Mouse (Mus musculus) WW6 (cell line): ENCODE measurements around the gene 4930562C15Rik.
"Not testable (repeated sequence)": the region's sequence is repeated elsewhere in the genome, so short reads cannot be mapped to it uniquely, and the experiment has no call there.

Source experiments
- DNase-seq: peaks from one replicate; pipeline ENCODE4 v3.0.0-alpha.2; 2013; ENCODE audit warnings: low read depth, low spot score

Gene 4930562C15Rik

DNA sequence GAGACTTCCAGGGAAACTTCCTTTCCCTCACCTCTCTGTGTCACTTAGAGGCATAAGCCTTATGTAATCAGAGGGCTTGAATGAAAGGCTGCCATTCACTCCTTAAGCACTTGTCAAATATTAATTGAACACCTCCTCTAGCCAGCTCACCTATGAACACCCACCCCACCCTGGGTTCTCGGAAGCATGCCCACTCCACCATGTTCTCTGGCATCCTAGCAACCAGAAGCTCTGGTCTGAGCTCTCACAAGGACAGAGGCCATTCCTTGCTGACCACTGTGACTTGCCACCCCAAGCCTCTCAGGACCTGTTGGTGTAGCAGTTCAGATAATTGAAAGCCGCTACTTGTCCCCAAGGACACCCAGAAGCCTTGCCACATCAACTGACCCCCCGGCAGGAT is at the start of gene 4930562C15Rik:
TSS of gene 4930562C15Rik (plus strand) at position 226 of the 400 bp plus-strand sequence.
- DNase-seq, result no peak

DNA sequence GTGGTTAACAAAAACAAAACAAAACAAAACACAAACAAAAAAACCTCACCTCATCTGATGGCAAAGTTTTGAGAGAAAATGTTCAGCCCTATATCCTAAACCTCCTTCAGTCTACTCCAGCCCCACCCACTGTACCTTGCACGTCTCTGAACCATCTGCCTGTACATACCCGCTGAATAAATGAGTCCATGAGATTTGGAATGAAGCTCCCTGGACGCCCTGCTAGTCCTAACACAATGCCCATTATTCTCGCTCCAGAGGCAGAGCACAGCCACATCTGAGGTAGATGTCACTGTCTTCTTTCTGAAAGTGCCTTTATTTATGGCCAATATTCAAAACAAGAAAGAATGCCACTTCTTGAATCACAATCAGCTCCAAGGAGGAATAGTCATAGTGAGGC is 49.5 kb upstream of the 4930562C15Rik start:
- DNase-seq, result no peak

DNA sequence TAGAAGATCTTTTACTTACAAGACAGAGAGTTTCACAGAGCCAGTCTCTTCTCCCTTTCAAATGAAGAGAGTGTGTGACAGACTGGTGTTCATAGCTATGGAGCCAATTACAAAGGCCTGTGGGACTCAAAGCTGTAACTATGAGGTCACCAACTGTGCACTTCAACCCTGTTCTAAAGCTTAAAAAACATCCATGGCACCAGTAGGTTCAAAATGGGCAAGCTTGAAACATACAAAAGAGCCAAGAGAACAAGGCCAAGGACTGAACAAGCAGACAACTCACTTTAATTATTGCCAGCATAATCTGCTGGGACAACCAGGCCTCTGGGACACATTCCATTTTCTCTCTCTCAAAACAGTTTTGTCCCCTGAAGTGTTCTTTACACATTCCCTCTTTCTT is 47.0 kb upstream of the 4930562C15Rik start:
- no peak for DNase-seq

DNA sequence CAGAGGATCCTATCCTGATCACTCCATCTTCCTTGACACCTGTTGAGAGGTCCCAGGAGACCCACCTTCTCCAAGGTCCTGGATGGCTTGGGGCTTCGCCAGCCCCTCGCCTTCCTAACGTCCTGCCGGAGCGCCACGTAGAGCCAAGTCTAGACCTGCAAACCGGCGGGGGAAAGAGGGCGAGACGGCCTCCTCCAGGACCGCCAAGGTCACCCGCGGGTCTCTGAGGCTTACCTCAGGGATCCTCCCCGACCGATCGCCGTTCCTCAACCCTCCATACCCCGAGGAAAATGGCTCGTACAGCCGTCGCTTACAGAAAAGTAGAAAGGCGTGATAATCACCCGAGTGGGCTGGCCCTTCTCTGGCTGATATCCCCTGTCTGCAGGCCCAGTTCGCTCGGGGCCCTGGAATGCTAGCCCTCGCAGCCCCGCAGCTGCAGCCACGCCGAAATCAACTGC is 45.9 kb upstream of the 4930562C15Rik start:
- peak; percentile 11 for DNase-seq

DNA sequence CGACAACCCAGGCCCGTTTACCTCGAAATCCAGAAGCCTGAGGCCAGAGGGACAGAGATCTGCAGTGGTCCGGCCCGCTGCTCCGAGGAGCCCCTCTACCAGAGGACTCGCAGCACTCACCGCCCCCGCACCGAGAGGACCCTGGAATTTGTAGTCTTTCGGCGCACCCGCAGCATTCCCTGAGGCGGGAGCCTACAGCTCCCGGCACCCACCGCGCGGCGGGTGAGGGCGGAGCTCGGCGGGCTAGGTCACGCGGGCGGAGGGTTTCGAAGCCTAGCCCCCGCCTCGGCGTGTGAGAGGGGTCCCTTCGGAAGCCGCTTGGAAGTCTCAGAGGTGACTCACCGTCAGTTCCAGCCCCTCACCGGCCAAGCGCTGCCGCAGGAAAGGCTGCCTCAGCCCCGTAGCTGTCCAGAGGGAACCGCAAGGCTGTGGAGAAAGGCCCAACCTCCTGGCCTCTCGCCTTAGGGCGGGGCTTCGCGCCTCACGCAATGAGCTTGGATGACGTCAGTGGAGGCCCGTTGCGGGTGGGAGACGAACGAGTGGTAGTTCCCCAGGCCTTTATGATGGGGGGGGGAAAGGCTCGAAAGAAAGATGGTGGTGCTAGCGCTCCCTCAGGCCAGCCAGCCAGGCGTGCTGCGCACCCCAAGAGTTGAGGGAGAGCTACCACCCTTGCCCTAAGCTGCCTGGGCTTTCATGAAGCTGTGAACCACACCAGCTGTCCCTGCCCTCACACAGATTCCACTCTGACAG is 45.2 kb upstream of the 4930562C15Rik start, which contains the start of gene Cdip1:
TSS of gene Cdip1 (minus strand) at position 483 of the 750 bp plus-strand sequence.
- DNase-seq, result peak; percentile 64

DNA sequence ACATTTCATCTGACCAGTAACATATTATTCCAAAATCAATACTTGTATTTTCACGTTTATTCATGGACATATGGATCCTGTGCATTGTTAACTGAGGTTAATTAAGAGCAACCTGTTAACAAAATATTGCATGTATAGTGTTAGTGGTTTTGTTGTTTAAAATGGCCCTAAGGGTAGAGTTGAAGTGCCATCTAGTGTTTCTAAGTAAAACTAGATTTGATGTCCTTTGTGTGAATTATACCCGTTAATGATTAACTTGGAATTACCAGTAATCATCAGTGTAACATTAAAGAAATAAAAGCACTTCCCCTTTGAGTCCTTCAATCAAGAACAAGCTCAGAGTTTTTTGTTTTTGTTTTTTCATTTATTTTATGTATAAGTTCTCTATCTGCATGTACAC is 43.9 kb upstream of the 4930562C15Rik start:
- DNase-seq, result no peak

DNA sequence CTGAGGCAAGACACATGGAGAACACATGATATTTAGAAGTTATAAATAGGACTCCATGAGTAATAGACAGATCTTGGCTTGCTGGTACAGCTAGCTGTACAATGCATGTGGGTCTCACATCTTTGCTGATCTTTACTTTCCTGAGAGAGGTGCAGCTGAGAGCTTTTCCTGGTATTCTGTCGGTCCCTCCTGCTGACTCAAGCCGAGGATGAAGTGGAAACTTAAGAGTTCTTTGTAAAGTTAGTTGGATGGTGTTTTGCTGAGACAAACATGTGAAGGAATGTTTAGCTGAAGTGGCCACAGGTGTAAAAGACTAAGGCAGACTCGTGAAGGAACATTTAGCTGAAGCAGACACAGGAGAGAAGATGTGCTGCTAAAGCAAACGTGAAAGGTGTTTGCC is 38.6 kb upstream of the 4930562C15Rik start:
- DNase-seq, result no peak

DNA sequence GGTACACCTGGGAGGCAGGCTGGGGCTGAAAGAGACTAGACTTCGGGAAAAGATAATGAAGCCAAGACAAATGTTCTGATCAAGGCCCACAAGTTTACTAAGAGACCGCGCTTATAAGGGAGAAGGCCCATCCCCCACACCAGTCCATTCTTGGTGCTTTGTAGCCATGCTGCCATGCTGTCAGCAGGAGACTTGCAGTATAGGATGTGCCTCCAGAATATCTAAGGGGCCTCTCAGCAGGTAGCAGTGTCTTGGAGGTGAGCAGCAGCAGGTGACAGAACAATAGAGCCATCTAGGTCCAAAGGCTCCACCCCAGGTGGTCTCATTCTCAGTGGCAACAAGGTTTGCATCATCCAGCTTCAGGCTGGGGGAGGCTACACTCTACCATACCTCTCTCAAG is 16.9 kb upstream of the 4930562C15Rik start:
- no peak for DNase-seq

DNA sequence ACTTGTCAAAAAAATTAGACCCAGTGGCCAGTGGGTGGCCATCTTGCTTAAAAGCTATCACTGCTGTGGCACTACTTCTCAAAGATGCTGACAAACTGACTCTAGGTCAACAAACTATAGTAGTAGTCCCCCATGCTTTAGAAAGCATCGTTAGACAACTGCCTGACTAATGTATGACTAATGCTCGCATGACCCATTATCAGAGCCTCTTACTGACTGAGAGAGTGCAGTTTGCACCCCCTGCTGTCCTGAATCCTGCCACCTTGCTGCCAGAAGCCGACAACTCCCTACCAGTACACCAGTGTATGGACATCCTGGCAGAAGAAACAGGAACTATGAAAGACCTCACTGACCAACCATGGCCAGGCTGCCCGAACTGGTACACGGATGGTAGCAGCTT is 10.8 kb upstream of the 4930562C15Rik start:
- DNase-seq, result not testable (repeated sequence)

DNA sequence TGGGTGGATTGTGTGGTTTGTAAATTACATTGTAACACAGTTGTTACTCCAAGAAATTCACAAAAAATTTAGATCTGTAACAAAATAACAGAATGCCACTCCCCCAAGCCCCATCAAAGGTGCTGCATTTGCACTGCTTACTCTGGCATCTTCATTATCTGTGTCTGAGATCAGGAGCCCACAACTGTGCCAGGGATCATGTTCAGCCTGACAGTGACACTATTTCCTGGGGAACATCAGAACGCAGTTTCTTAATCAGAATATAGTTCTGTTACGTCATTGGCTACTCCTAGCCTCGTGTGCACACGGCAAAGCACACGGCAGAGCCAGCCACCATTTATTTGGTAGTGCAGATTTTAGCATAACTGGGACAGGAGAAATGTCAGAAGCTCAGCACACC is 7.6 kb upstream of the 4930562C15Rik start:
- DNase-seq, result no peak

DNA sequence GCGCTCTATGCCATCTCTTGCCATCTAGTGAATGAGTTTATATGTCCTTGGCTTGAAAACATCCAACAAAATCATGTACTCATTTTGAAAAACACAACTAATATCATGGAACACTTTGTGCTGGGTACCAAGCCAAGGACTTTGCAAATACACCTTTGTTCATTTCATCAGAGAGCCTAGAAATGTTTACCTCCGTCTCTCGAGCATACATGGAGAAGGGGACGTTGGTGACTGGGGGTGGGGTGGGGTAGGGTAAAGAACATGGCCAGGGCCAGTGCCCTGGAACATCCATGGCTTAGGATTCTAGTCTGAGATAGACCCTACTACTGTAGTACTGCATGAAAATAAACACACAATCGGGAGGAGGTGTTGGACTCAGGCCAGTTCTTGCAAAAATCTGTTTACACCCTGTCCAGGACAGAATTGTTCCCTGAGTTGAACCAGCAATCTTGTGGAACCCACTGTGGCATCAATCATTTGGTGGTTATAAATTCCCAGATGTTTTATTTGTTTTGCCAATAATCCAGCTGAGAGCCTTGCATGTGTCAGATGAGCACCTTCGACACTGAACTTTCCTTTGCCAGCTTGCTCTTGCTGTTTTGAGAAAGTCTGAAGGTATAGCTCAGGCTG is 5.8 kb upstream of the 4930562C15Rik start:
- no peak for DNase-seq

DNA sequence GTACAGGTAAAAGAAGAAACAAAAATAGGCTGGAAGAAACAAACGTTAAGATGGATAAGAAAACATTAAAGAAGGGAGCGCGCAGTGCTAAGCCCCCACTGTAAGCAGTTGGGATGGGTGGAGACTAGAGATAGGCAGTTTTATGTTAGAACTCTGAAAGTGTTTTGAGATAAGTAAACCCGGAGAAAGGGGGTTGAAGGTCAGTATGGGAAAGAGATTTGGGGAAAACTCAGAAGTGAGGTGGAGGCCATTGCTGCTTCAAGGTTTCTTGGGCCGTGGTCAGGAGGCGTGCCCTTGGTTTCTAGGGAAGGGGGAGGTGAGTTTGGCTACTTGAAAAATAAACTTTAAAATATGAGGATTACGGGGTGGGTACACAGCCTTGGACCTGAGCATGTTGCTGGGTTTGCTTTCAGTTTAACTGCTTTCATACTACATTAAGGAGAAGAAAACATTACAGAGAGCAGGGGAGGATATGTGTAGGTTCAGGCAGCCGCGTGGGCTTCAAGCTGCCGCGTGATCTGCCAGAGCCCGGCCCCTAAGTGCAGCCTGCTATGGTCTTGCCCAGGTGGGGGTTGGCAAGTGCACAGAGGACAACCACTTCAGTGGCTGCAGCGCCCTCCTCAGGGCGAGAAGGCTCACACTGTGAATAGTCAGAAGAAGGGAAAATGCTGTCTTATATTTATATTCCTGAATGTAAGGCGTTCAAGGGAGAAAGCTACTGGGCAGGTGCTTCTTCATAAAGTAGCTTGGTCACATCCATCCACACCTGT is 3.4 kb upstream of the 4930562C15Rik start:
- no peak for DNase-seq

DNA sequence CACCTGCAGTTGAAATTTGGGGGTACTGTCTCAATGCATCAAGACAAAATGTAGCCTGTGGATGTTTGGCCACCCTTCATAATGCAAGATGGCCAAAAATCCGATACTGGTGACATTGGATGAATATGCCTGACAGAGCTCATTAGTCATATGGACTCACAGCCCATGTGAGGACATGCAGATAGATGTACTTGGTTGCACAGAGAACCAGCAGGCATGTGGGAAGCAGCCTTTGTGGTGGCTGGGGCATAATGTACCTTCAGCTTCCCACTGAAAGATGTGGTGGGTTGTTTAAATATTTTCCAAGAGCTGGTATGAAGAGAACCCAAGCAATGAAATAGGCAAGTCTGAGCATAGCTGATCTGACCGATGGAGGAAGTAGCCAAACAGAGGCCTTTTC is 1.4 kb upstream of the 4930562C15Rik start:
- DNase-seq, result no peak

DNA sequence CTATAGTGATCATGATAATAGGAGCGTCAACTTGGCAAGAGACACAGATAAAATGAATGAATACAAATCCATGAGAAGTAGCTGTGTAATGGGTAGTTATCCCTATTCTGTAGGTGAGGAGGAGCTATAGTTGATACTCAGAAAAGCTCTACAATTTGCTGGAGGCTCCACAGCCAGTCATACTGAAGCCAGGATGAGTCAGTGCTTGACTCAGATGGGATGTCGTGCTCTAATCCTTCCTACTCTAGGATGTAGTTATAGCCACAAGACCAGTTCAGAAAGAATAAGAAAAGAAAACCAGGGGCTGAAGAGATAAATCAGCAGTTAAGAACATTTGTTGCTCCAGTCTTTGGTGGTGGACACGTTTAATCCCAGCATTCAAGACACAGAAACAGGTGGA is 2.4 kb downstream of the 4930562C15Rik start:
- DNase-seq, result no peak

DNA sequence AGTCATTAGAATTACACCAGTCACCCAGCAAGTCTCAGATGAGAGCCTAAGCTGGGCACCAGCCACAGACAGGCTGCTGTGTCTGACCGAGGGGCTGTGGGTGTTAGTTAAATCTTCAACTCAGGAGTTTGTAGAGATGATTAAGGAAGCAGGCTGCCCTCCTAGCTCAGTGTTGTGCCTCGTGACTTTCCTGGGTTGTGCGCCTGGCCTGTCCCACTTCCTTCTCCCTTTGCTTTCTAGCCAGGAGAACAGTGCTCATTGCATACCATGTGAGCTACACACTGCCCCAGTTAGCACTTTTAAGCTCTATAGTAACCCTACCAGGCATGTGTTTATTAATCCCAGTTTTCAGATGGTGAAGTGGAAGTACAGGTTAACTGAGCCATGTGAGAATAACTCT is 4.3 kb downstream of the 4930562C15Rik start:
- DNase-seq, result no peak

DNA sequence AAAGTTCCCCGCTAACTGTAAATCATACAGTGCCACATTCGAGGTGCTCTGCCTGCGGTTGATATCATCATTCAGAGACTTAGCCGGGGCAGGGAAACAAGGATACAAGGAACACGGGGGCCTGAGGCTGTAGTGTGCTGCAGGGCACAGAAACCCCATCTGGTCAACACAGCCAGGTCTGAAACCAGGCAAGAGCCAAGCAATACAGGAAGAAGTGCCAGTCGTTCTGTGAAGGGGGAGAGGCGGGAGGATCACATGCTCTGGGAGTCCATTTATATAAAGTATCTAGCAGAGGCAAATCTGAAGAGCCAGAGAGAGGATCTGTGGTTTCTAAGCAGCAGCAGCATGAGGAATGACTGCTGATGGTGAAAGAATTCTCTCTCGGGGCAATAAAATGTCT is 5.0 kb downstream of the 4930562C15Rik start:
- DNase-seq, result no peak

DNA sequence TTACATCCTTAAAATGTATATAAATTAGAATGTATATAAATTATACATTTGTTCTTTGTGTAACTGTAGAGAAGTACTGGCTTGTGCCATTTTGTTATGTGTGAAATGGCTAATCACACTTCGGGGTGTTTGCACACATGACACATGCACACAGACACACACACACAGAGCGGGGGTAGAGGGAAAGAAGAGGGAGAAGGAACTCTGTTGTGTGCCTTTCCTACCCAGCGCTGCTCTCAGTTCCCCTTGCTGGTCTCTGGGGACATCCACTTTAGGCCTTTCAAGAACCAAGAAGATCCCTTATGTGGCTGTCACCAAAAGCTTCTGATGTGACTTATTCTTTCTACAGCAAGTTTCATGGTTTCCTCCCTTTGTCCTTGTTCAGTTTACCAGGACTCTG is 11.8 kb downstream of the 4930562C15Rik start:
- no peak for DNase-seq

DNA sequence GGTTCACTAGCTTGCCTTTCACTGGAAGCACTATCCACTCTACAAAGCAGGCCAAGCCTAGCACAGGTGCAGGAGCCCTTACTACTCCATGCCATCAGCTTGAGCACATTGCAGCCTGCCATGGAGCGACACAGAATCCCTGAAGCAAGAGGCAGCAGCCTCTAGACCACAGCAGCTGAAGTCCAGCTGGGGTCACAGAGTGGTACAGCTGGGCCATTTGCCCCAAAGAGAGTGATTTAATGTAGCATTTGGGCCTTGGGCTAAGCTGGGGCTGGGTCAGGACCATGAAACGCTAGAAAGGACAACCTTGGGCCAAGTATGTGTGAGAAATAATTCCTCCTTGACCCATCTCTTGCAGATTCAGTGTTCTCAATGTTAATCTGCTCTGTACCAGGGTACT is 12.9 kb downstream of the 4930562C15Rik start:
- no peak for DNase-seq

DNA sequence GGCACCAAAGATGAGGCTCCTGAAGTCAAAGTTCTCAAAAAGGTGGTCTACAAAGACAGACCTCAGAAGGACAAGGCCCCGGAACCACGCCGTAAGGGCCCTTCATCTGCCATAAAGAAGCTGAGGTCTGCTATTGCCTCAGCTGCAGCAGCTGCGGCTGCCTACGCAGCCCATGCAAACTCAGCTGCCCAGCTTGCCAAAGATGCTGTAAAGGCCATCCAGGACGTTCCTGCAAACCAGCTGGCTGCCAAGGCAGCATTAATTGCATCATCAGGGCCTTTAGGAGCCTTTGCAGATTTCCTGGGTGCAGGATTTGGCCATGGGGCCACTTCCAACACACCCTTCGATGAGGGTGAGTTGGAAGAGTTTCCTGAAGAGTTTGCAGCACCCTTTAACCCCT is 15.1 kb downstream of the 4930562C15Rik start:
- DNase-seq, result no peak

DNA sequence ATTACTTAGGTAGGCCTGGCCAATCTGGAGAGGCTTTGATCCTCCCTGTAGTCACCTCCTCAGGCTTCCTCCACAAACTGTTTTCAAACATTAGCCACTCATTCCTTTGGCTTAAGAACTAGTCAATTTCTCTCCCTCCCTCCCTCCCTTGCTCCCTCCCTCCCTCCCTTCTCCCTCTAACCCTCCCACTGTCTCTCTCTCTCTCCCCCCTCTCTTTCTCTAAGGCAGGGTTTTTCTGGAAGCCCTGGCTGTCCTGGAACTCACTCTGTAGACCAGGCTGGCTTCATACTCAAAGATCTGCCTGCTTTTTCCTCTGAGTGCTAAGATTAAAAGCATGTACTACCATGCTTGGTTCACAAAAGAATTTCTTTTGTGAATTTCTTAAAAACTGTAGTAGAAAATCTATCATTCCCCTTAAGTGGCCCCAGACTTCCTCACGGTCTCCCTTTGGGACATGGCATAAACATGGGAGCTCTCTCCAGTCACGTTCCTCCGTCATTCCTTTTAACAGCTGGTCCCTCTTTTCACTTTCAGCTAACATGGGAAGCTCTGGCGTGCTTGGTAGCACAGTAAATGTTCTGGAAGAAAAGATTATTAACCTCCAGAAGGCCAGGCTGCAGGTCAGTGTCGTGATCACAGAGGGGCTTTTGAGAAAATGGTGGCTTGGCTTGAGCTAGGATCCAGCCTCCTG is 15.9 kb downstream of the 4930562C15Rik start:
- DNase-seq, result no peak

DNA sequence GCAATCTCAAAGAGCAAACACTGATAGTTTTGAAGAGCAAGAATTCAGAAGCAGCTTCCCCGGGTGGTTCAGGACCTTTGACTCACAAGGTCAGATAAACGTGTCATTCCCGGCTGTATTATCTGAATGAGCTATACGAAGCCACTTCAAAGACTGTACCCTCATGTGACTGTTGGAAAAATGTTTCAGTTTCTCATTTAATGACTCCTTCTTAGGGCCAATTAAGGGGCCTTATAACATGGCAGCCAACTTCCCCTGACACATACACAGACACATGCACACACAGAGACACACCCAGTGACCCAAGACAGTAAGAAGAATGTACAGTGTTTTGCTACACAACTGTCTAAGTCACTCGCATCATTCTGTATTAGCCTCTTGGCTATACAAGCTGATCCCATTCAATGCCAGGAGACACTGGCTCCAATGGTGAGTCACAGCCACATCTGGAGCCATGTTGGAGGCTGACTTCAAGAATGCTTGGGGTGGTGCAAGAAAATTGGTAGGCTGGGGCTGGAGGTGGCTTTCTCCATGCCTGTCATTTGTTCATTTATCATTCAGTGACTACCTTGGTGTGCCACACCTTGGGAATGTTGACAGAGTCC is 19.9 kb downstream of the 4930562C15Rik start:
- no peak for DNase-seq
